Mouse (Mus musculus) subcutaneous adipose tissue, adult 2 months (tissue): ENCODE results near the gene Col4a1. TPM values are rescaled to one million over a fixed set of nuclear protein-coding genes. Genes with fewer than 3 reads are reported as not detected.

ENCODE experiments used
- polyA plus RNA-seq: library from polyadenylated mRNA; depleted of rRNA; stranded (reverse); fragments of >200 nt; gene quantifications from 2 replicates; pipeline ENCODE4 v1.2.3, GENCODE M21; 2012; ENCODE audit warnings: low replicate concordance; rRNA removed

The Col4a1 gene
- polyA plus RNA-seq, result 744 and 1,377 TPM in 2 replicates

GRCm38 (mm10) chr8:11312349-11313175 lies at the start of gene Col4a1, which contains the start of gene Col4a2:
TSS of gene Col4a1 (minus strand) at chr8:11312826.
TSS of gene Col4a2 (plus strand) at chr8:11312805.

Other genes with a start within 250 kb of the Col4a1 start
- 253 and 466 TPM in 2 replicates for gene Col4a2, start within 50 bp of the Col4a1 start, polyA plus RNA-seq
- 3.1 and 33.7 TPM in 2 replicates for gene Rab20, start 165.9 kb upstream of the Col4a1 start, polyA plus RNA-seq
- gene Naxd, start 184.7 kb upstream of the Col4a1 start, polyA plus RNA-seq, result 118 and 129 TPM in 2 replicates
- 42.5 and 67.1 TPM in 2 replicates for gene Cars2, start 238.0 kb upstream of the Col4a1 start, polyA plus RNA-seq
- 10.9 and 20.3 TPM in 2 replicates for gene Ing1, start 242.7 kb upstream of the Col4a1 start, polyA plus RNA-seq